Mouse (Mus musculus) CH12.LX (cell line): ENCODE measurements at regions not wholly inside any gene's neighbourhood (a gene's known extent, or its start where the extent isn't known, plus 50 kb on each side); places are given as distances from the start of the nearest gene placed in this dataset.

Experiments
- DNase-seq: peaks from one replicate; pipeline ENCODE4 v3.0.0-alpha.2; 2013; ENCODE audit errors: extremely low read depth
- H3K27ac ChIP-seq: 2 replicates; pipeline ENCODE4 v1.5.1; 2012; ENCODE audit warnings: low read depth, mild to moderate bottlenecking, control low read depth, moderate library complexity; ENCODE audit not compliant: insufficient read depth
- H3K27me3 ChIP-seq: replicated peaks from 2 replicates; pipeline ENCODE3; 2012; ENCODE audit warnings: inconsistent platforms
- H3K36me3 ChIP-seq, 2 experiments: replicated peaks in 1 of 2; 2 replicates each; pipeline versions ENCODE3 to v1.6.1; 2012; ENCODE audit warnings: inconsistent platforms in 1 of 2, low read length in 1 of 2, mild to moderate bottlenecking in 1 of 2, mixed read lengths in 1 of 2, moderate library complexity in 1 of 2; ENCODE audit not compliant: control insufficient read depth in 1 of 2, insufficient read depth in 1 of 2
- H3K4me1 ChIP-seq, 2 experiments: 2 replicates each; pipeline ENCODE4 v1.6.1; 2012; ENCODE audit warnings: inconsistent platforms in 1 of 2, moderate library complexity in 1 of 2; ENCODE audit not compliant: insufficient read depth in 2 of 2, control insufficient read depth in 1 of 2
- H3K4me2 ChIP-seq: 2 replicates; pipeline ENCODE4 v1.6.1; 2012; ENCODE audit warnings: low read depth, mild to moderate bottlenecking, control low read depth; ENCODE audit not compliant: poor library complexity, insufficient read depth, severe bottlenecking
- H3K4me3 ChIP-seq, 3 experiments: fragments of 150-350 bp in 1 of 3; sonication (generic) in 1 of 3; replicated peaks in 1 of 3; 2 replicates each; pipeline versions ENCODE3 to v1.5.1; 2011 to 2012; ENCODE audit warnings: low read depth in 2 of 3, low read length in 2 of 3, mild to moderate bottlenecking in 2 of 3, moderate library complexity in 2 of 3, control low read depth in 1 of 3, improper control_type of control experiment in 1 of 3, inconsistent platforms in 1 of 3, mixed read lengths in 1 of 3; ENCODE audit not compliant: poor library complexity in 1 of 3
- H3K79me2 ChIP-seq: replicated peaks from 2 replicates; pipeline ENCODE4 v1.6.1; 2012; ENCODE audit warnings: mild to moderate bottlenecking, moderate library complexity; ENCODE audit not compliant: control insufficient read depth, poor library complexity, insufficient read depth, severe bottlenecking; ENCODE audit errors: extremely low read depth
- H3K9ac ChIP-seq: 2 replicates; pipeline ENCODE4 v1.6.1; 2012; ENCODE audit warnings: low read depth, mild to moderate bottlenecking, control low read depth, moderate library complexity; ENCODE audit not compliant: insufficient read depth
- H3K9me3 ChIP-seq: replicated peaks from 2 replicates; pipeline ENCODE3; 2012; ENCODE audit warnings: low read length, inconsistent platforms, mixed read lengths
- BHLHE40 ChIP-seq: IDR thresholded peaks from 2 replicates; pipeline ENCODE4 v1.6.1; 2011; ENCODE audit warnings: mild to moderate bottlenecking, low read depth, low read length, improper control_type of control experiment
- CHD2 ChIP-seq: IDR thresholded peaks from 2 replicates; pipeline ENCODE4 v1.6.1; 2011; ENCODE audit warnings: low read length, improper control_type of control experiment
- CTCF ChIP-seq, 2 experiments: IDR thresholded peaks in 1 of 2; conservative IDR thresholded peaks in 1 of 2; 2 replicates each; pipeline ENCODE4 v1.5.1; 2011 to 2012; ENCODE audit warnings: low read depth in 2 of 2, low read length in 2 of 2, improper control_type of control experiment in 1 of 2, inconsistent platforms in 1 of 2, mild to moderate bottlenecking in 1 of 2, moderate library complexity in 1 of 2
- E2F4 ChIP-seq: IDR thresholded peaks from 2 replicates; pipeline ENCODE4 v1.6.1; 2011; ENCODE audit warnings: low read depth, low read length, improper control_type of control experiment; ENCODE audit not compliant: insufficient replicate concordance
- EP300 ChIP-seq: IDR thresholded peaks from 2 replicates; pipeline ENCODE4 v1.6.1; 2011; ENCODE audit warnings: low read length, improper control_type of control experiment
- IRF4 ChIP-seq: IDR thresholded peaks from 2 replicates; pipeline ENCODE4 v1.6.1; 2014; ENCODE audit warnings: low read depth, mild to moderate bottlenecking, inconsistent platforms, low read length, improper control_type of control experiment
- JUN ChIP-seq: IDR thresholded peaks from 2 replicates; pipeline ENCODE4 v1.6.1; 2011; ENCODE audit warnings: low read depth, mild to moderate bottlenecking, low read length, improper control_type of control experiment, moderate library complexity; ENCODE audit not compliant: insufficient read depth
- KAT2A ChIP-seq: IDR thresholded peaks from 2 replicates; pipeline ENCODE4 v1.6.1; 2012; ENCODE audit warnings: low read length, improper control_type of control experiment, inconsistent platforms; ENCODE audit not compliant: insufficient replicate concordance
- MEF2A ChIP-seq: IDR thresholded peaks from 2 replicates; pipeline ENCODE4 v1.6.1; 2014; ENCODE audit warnings: low read depth, mild to moderate bottlenecking, inconsistent platforms, low read length, improper control_type of control experiment, borderline replicate concordance
- MYC ChIP-seq: IDR thresholded peaks from 2 replicates; pipeline ENCODE4 v1.6.1; 2011; ENCODE audit warnings: low read depth, mild to moderate bottlenecking, improper control_type of control experiment, low read length
- NELFE ChIP-seq: IDR thresholded peaks from 2 replicates; pipeline ENCODE4 v1.6.1; 2011; ENCODE audit warnings: low read depth, low read length, improper control_type of control experiment
- POLR2A ChIP-seq: IDR thresholded peaks from 2 replicates; pipeline ENCODE4 v1.6.1; 2011; ENCODE audit warnings: low read depth, mild to moderate bottlenecking, improper control_type of control experiment, low read length
- POLR2AphosphoS2 ChIP-seq: IDR thresholded peaks from 2 replicates; pipeline ENCODE4 v1.6.1; 2011; ENCODE audit warnings: low read depth, low read length, improper control_type of control experiment
- RCOR1 ChIP-seq: conservative IDR thresholded peaks from 2 replicates; pipeline ENCODE4 v1.6.1; 2012; ENCODE audit warnings: low read depth, mild to moderate bottlenecking, inconsistent platforms, low read length, improper control_type of control experiment
- SIN3A ChIP-seq: IDR thresholded peaks from 2 replicates; pipeline ENCODE4 v1.6.1; 2012; ENCODE audit warnings: low read length, improper control_type of control experiment, inconsistent platforms
- SMC3 ChIP-seq: IDR thresholded peaks from 2 replicates; pipeline ENCODE4 v1.6.1; 2011; ENCODE audit warnings: low read depth, low read length, improper control_type of control experiment
- TBP ChIP-seq: conservative IDR thresholded peaks from 2 replicates; pipeline ENCODE4 v1.6.1; 2011; ENCODE audit warnings: low read depth, low read length, improper control_type of control experiment
- USF2 ChIP-seq: conservative IDR thresholded peaks from 2 replicates; pipeline ENCODE4 v1.6.1; 2011; ENCODE audit warnings: low read depth, low read length, improper control_type of control experiment
- ZKSCAN1 ChIP-seq: IDR thresholded peaks from 2 replicates; pipeline ENCODE4 v1.6.1; 2012; ENCODE audit warnings: low read depth, inconsistent platforms, low read length, improper control_type of control experiment, borderline replicate concordance
- ZNF384 ChIP-seq: IDR thresholded peaks from 2 replicates; pipeline ENCODE4 v1.6.1; 2012; ENCODE audit warnings: low read depth, low read length, improper control_type of control experiment, inconsistent platforms
- dilution Hi-C: fragments of 300-500 bp; cut with MboI; formaldehyde crosslinking; loops from 2 replicates; pipeline ENCODE4 v1.14.3; 2020; ENCODE audit warnings: low sequenced_read_pairs; ENCODE audit not compliant: extremely low pct_unique_long_range_greater_than_20kb, extremely low pct_ligation_motif_present
- in situ Hi-C: fragments of 300-500 bp; cut with MboI; formaldehyde crosslinking; loops from 3 replicates; pipeline ENCODE4 v1.14.3; 2019; ENCODE audit warnings: low sequenced_read_pairs, low pct_ligation_motif_present, low pct_unique_long_range_greater_than_20kb, mixed read lengths

DNA sequence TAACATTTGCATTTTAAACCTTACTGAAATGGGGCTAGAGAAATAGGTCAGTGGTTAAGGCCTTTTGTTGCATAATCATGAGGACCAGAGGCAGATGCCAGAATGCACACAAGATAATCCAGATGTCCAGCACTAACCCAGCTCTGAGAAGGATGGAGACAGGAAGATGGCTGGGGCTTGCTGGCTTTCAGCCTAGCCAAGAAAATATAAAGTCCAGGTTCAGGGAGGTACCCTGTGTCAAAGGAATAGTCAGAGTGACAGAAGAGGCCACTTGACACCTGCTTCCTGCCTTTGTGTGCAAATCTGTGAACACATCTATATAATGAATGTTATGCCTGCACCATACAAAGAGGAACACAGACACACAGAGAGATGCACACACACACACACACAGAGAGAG lies 116.8 kb downstream of the Psat1 start:
- no peak overlapping the region for H3K4me3 ChIP-seq
- no peak overlapping the region for H3K27ac ChIP-seq
- no peak overlapping the region for H3K9ac ChIP-seq
- DNase-seq = no peak
- H3K79me2 ChIP-seq = no peaks in the 10 kb centered on the region
- H3K4me2 ChIP-seq = no peak overlapping the region
- peaks cover 0 to 22% of the 10 kb centered on the region in 2 experiments; a peak in 2 of 4 replicates for H3K4me1 ChIP-seq
- no peak for TF ChIP-seq KAT2A
- no peak for TF ChIP-seq TBP
- TF ChIP-seq BHLHE40 = no peak
- TF ChIP-seq SMC3 = no peak
- TF ChIP-seq SIN3A = no peak
- TF ChIP-seq RCOR1 = no peak
- no peak for TF ChIP-seq MYC
- TF ChIP-seq EP300 = no peak
- TF ChIP-seq ZKSCAN1 = no peak
- dilution Hi-C loops = no loop called here
- H3K9me3 ChIP-seq = no peaks in the 10 kb centered on the region
- H3K27me3 ChIP-seq = no peaks in the 10 kb centered on the region
- H3K36me3 ChIP-seq = no peaks in the 10 kb centered on the region
- in situ Hi-C loops = no loop called here

DNA sequence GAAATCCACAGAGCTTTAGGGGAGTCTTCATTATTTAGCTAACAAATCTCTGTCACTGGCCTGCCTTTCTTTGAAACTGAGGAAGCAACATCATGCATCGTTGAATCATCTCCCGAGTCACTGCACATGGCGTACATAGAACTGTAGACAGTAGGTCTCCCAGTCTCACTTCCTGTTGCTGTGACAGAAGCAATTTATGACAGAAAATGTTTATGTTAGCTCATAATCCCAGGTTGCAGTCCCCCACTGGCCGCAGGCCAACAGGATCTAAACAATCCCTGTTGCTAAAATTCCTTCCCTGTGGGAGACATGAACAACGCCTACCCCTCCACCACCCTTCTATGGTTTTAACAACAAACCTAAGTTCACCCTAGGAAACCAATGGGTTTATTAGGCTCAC lies 118.0 kb downstream of the Psat1 start:
- Histone ChIP-seq H3K9ac (no peak overlapping the region), H3K4me2 (no peak overlapping the region), H3K27ac (no peak overlapping the region), H3K79me2 (no peaks in the 10 kb centered on the region), H3K4me1 (peaks cover 1 to 27% of the 10 kb centered on the region in 2 experiments; a peak in 3 of 4 replicates), H3K4me3 (no peak overlapping the region), H3K36me3 (no peaks in the 10 kb centered on the region), H3K27me3 (no peaks in the 10 kb centered on the region), H3K9me3 (no peaks in the 10 kb centered on the region)
- TF ChIP-seq CHD2 (no peak), NELFE (no peak), ZKSCAN1 (no peak), SMC3 (no peak), E2F4 (no peak), KAT2A (no peak), CTCF (conservative IDR thresholded peaks at IDR 0.05 in 1 of 2, IDR thresholded peaks at IDR 0.05 in 1 of 2; ENCODE audit: low read depth in 2 of 2, low read length in 2 of 2) (no peak)
- dilution Hi-C loops (no loop called here), in situ Hi-C loops (no loop called here)
- DNase-seq = peak; percentile 34

DNA sequence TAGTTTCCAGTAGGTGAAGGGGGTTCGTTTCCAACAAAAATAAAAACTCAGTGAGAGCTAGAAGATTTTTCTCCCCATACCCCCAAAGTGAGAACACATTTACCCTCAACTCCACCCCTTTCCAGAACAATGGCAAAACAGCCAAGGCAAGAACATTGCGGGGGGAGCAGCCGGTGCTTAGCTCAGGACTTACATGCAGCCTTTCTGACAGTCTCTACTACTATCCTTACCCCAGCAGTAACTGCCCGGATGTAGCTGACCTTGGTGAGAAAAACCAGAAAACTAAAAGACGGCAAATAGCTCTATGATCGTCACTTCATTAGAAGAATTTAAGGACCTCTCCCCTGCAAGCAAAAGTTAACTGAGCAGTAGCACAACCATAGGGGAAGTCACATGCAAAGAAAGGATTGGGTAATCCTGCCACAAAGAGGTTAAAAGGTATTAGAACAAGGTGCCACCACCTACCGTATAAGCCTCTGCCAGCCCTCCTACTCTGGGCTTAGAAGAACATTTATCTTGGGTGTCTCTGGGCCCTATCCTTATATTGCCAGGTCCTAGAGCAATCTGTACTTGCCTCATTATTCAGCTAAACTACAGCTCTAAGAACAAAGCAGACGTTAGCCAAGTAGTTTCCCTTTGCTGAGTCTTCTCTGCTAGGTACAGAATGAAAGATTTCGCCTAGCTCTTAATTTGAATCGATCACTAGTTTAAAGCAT lies 119.0 kb downstream of the Psat1 start:
- dilution Hi-C loops (no loop called here), in situ Hi-C loops (no loop called here)
- no peaks in the 10 kb centered on the region for H3K36me3 ChIP-seq
- no peaks in the 10 kb centered on the region for H3K27me3 ChIP-seq
- TF ChIP-seq SIN3A (no peak), POLR2A (no peak), POLR2AphosphoS2 (no peak), SMC3 (no peak), ZNF384 (no peak), JUN (no peak), CTCF (conservative IDR thresholded peaks at IDR 0.05 in 1 of 2, IDR thresholded peaks at IDR 0.05 in 1 of 2; ENCODE audit: low read depth in 2 of 2, low read length in 2 of 2) (no peak), USF2 (no peak), MYC (no peak), E2F4 (no peak), MEF2A (no peak), KAT2A (no peak), IRF4 (no peak)
- H3K4me2 ChIP-seq = no peak overlapping the region
- H3K79me2 ChIP-seq = no peaks in the 10 kb centered on the region
- no peak overlapping the region for H3K4me3 ChIP-seq
- DNase-seq = no peak
- no peak overlapping the region for H3K27ac ChIP-seq
- H3K9ac ChIP-seq = no peak overlapping the region
- H3K4me1 ChIP-seq = peaks cover 6 to 35% of the 10 kb centered on the region in 2 experiments; a peak in 3 of 4 replicates
- no peaks in the 10 kb centered on the region for H3K9me3 ChIP-seq
